Mouse (Mus musculus): ENCODE data around the gene Tbata. TPM values are rescaled to one million over a fixed set of nuclear protein-coding genes. Genes with fewer than 3 reads are reported as not detected.

Tbata gene
- polyA plus RNA-seq, 1 experiment from 2014 or later = not detected

DNA sequence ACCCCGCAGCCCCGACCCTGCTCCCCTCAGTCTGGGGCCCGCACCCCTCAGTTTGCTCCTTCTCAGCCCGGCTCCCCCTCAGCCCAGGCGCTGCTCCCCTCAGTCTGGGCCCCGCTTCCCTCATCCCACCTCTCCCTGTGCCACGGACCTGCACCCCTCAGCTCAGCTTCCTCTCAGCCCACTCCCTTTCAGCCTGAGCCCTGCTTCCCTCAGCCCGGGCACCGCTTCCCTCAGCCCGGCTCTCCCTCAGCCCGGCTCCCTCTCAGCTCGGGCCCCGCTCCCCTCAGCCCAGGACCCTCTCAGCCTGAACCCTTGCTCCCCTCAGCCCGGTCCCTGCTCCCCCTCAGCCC is 25.0 kb upstream of the Tbata start:
- no peak; the same call in 1 of the 2 replicates for ATAC-seq
- Histone ChIP-seq H3K4me2 (peak overlapping the region; percentile 100), H3K27me3 (replicated peaks) (no peaks in the 10 kb centered on the region; the same call in 1 of the 2 replicates), H3K27ac (peak overlapping the region; percentile 87), H3K4me1 (peaks cover 58% of the 10 kb centered on the region), H3K9me3 (replicated peaks) (no peaks in the 10 kb centered on the region), H3K4me3 (peak overlapping the region; percentile 81), H3K36me3 (no peaks in the 10 kb centered on the region), H3K9ac (peak overlapping the region; percentile 85)
- under 1% methylated on average over 14 of the region's 14 CpGs for WGBS (ENCODE audit: insufficient replicate concordance)

DNA sequence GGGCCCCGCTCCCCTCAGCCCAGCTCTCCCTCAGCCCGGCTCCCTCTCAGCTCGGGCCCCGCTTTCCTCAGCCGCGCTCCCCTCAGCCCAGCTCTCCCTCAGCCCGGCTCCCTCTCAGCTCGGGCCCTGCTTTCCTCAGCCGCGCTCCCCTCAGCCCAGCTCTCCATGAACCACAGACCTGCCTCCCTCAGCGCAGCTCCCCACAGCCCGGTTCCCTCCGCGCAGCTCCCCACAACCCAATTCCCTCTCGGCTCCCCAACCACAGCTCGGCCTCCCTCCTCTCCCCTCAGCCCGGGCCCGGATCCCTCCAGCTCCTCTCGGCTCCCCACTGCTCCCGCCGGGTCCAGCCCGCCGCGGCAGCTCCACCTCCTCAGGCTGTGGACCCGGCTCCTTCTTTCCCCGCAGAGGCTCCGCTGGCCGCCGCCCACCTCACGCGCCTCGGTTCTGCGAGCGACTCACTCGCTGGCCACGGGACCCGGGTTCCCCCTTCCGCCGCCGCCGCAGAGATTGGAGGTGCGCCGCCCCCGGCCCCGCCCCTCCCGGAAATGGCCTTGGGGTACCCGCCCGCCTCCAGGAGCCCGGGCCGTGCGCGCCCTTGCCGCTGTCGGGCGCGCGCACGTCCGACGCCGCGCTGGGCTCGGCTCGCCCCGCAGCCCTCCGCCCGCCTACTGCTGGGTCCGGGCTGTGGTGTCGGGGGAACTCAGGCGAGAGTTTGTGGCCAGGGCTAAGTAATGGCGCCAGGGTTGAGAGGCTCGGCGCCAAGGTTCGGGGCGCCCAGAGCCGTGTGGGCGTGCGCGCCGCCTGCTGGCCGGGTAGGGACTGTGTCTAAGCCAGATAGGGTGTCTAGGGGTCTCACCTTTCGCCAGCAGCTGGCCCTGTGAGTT is 24.4 kb upstream of the Tbata start, which contains the start of gene Sgpl1:
Gene Sgpl1 (minus strand): TSS at position 547 of the 884 bp plus-strand sequence.
- H3K4me2 ChIP-seq = peak within 1 kb of the TSS; percentile 100
- peak within 1 kb of the TSS; percentile 81 for H3K4me3 ChIP-seq
- peak within 1 kb of the TSS; percentile 85 for H3K9ac ChIP-seq
- under 1% methylated on average over 81 of the region's 82 CpGs for WGBS (ENCODE audit: insufficient replicate concordance)
- no peaks in the 10 kb centered on the region for H3K36me3 ChIP-seq
- H3K4me1 ChIP-seq = peaks cover 58% of the 10 kb centered on the region
- H3K27me3 ChIP-seq (replicated peaks) = no peaks in the 10 kb centered on the region; the same call in 1 of the 2 replicates
- H3K27ac ChIP-seq = peak within 1 kb of the TSS; percentile 87
- no peaks in the 10 kb centered on the region for H3K9me3 ChIP-seq (replicated peaks)
- peak; percentile 83 for ATAC-seq

DNA sequence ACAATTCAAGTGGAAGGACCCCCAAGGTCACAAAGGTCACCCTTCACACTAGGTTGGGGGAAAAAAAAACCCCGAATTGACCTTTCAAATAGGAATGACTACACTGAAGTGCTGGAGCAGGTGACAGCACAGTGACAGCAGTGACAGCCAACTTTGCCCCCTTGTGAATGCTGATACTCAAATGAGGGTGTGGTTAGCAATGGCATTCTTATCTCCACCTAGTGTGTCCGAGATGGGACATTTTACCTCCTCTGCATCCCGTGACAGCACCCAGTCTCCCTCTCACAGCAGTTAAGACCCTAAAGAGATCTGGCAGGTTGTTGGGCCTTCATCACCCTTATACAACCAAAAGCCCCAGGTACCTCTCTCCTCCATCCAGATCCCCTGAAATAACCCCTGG is 22.3 kb upstream of the Tbata start:
- Histone ChIP-seq H3K36me3 (no peaks in the 10 kb centered on the region), H3K9ac (0 out of 2 replicates have a peak overlapping the region, but pooled peaks have one; percentile 23), H3K4me1 (peaks cover 70% of the 10 kb centered on the region), H3K4me3 (no peak overlapping the region), H3K4me2 (peak overlapping the region; percentile 46), H3K27me3 (replicated peaks) (no peaks in the 10 kb centered on the region; the same call in 1 of the 2 replicates), H3K9me3 (replicated peaks) (no peaks in the 10 kb centered on the region), H3K27ac (peak overlapping the region; percentile 74)
- ATAC-seq = peak; percentile 36; the same call in 1 of the 2 replicates
- 26% methylated on average over 3 of the region's 3 CpGs for WGBS (ENCODE audit: insufficient replicate concordance)

DNA sequence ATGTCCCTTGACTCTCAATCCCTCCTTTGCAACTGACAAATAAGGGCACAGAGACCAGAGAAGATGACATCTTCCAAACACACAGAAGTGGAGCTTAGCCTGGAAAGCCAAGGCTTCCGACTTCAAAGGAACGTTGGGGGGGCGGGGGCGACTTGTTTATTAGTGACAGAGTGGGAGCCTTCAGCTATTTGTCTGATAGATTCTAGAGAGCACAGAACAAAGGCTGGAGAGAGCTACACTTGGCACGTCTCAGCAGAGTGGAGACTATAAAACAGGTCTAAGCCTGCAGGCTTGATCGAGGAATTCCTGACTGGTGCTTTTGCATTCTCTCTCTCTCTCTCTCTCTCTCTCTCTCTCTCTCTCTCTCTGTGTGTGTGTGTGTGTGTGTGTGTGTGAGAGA is 21.1 kb upstream of the Tbata start:
- H3K36me3 ChIP-seq = no peaks in the 10 kb centered on the region
- no peaks in the 10 kb centered on the region for H3K9me3 ChIP-seq (replicated peaks)
- H3K27me3 ChIP-seq (replicated peaks) = no peaks in the 10 kb centered on the region; the same call in 1 of the 2 replicates
- H3K9ac ChIP-seq = no peak overlapping the region
- WGBS (ENCODE audit: insufficient replicate concordance) = 53% methylated on average over 6 of the region's 6 CpGs
- H3K4me2 ChIP-seq = no peak overlapping the region
- no peak overlapping the region for H3K27ac ChIP-seq
- no peak overlapping the region for H3K4me3 ChIP-seq
- peaks cover 77% of the 10 kb centered on the region for H3K4me1 ChIP-seq
- ATAC-seq = no peak

DNA sequence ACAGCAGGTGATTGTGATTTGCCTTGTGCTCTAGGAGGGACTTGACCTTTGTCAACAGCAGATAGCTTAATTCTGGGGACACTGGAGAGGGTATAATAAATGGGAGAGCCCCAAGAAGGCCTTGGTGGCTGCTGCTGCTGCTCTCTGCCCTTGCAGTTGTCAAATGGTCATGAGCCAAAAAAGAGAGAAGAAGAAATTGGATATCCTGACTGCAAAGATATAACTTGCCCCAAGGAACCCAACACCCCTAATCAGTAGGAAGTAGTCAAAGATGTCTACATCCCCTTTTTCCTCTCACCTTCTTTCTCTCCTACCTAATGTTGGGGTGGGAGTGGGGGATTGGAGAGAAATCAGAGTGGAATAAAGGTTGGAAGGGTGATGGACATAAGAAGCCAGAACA is 19.6 kb upstream of the Tbata start:
- Histone ChIP-seq H3K4me3 (no peak overlapping the region), H3K27ac (no peak overlapping the region), H3K9ac (no peak overlapping the region), H3K27me3 (replicated peaks) (no peaks in the 10 kb centered on the region; the same call in 1 of the 2 replicates), H3K36me3 (no peaks in the 10 kb centered on the region), H3K9me3 (replicated peaks) (no peaks in the 10 kb centered on the region), H3K4me2 (no peak overlapping the region), H3K4me1 (peaks cover 62% of the 10 kb centered on the region)
- no peak for ATAC-seq

DNA sequence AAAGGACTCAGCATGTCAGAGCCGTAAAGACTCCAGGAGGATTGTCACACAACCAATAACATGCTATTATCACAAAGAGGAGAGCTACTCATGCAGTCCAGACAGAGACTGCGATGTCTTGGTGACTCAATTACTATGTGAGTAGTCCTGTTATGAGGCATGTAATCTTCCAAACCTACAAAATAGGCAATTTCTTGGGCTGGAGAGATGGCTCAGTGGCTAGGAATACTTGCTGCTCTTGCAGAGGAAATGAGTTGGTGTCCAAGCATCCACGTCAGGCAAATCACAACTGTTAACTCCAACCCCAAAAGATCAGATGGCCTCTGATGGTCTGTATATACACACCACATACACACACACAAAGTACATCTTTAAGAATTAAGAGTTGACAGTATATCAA is 16.1 kb upstream of the Tbata start:
- peaks cover 34% of the 10 kb centered on the region for H3K4me1 ChIP-seq
- no peaks in the 10 kb centered on the region for H3K36me3 ChIP-seq
- ATAC-seq = no peak
- 63% methylated on average over 3 of the region's 3 CpGs for WGBS (ENCODE audit: insufficient replicate concordance)
- H3K27ac ChIP-seq = no peak overlapping the region
- no peak overlapping the region for H3K4me2 ChIP-seq
- no peak overlapping the region for H3K9ac ChIP-seq
- no peak overlapping the region for H3K4me3 ChIP-seq
- no peaks in the 10 kb centered on the region for H3K9me3 ChIP-seq (replicated peaks)
- H3K27me3 ChIP-seq (replicated peaks) = no peaks in the 10 kb centered on the region; the same call in 1 of the 2 replicates

DNA sequence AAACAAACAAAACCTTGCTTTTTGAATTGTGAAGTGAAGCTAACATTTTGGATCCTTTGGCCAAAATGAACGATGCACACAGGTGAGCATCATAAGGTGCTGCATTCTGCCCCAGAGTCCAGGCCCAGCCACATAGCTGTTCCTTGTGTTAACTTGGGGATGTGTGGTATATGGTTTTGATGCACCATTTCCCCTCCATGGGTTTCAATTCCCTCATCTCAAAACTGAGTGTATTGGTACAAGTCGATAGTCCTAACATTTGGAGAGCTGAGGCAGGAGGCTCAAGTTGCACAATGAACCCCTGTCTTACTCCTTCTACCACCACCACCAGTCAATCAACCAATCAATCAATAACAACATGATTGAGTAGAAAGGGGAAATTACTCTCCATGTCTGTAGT is 15.3 kb upstream of the Tbata start:
- H3K27ac ChIP-seq = no peak overlapping the region
- H3K9ac ChIP-seq = no peak overlapping the region
- peaks cover 26% of the 10 kb centered on the region for H3K4me1 ChIP-seq
- H3K27me3 ChIP-seq (replicated peaks) = no peaks in the 10 kb centered on the region; the same call in 1 of the 2 replicates
- H3K4me2 ChIP-seq = no peak overlapping the region
- no peak for ATAC-seq
- H3K36me3 ChIP-seq = no peaks in the 10 kb centered on the region
- WGBS (ENCODE audit: insufficient replicate concordance) = 64% methylated on average over 2 of the region's 2 CpGs
- H3K4me3 ChIP-seq = no peak overlapping the region
- no peaks in the 10 kb centered on the region for H3K9me3 ChIP-seq (replicated peaks)

DNA sequence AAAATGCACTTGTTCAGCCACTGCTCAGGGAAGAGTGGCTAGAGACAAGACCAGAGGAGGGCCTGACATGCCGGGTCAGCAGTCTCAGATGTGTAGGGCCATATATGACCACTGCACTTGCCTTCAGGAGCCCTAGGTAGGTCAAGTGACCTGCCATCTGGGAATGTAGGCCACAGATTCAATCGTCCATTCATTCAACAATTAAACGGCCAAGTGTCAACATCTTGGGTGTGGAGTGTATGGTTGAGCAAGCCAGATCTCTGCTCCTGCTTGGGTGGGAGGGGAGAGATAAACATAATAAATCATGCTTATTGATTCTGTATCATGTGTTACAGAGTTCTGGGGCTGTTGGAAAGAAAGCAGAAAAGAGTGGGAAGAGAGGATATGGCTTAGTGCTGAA is 13.2 kb upstream of the Tbata start:
- Histone ChIP-seq H3K9ac (no peak overlapping the region), H3K36me3 (no peaks in the 10 kb centered on the region), H3K9me3 (replicated peaks) (no peaks in the 10 kb centered on the region), H3K4me3 (no peak overlapping the region), H3K27ac (no peak overlapping the region), H3K4me1 (peaks cover 16% of the 10 kb centered on the region), H3K4me2 (no peak overlapping the region), H3K27me3 (replicated peaks) (no peaks in the 10 kb centered on the region; the same call in none of the 2 replicates)
- WGBS (ENCODE audit: insufficient replicate concordance) = 56% methylated on average over 3 of the region's 3 CpGs
- no peak for ATAC-seq

DNA sequence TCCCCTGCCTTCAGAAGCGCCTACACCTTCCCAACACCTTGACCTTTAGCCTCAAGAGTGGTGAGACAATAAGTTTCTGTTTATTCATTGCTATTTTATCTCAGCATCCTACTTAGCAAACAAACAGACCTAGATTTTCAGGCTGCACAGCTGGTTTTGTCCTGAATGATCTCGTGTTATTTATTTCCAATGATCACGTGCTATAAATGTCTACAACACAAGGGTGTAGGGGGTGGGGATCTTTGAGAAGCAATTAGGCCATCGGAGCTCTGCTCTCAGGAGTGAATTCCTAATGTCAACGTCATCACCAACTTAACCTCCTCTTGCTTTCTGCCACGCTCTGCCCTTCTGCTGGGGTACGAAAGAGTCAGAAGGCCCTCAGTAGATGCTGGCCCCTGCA is 11.7 kb upstream of the Tbata start:
- no peak overlapping the region for H3K4me3 ChIP-seq
- H3K4me1 ChIP-seq = peaks cover 5% of the 10 kb centered on the region
- no peak overlapping the region for H3K9ac ChIP-seq
- H3K36me3 ChIP-seq = no peaks in the 10 kb centered on the region
- no peaks in the 10 kb centered on the region; the same call in none of the 2 replicates for H3K27me3 ChIP-seq (replicated peaks)
- H3K4me2 ChIP-seq = no peak overlapping the region
- WGBS (ENCODE audit: insufficient replicate concordance) = 57% methylated on average over 7 of the region's 7 CpGs
- H3K27ac ChIP-seq = no peak overlapping the region
- no peaks in the 10 kb centered on the region for H3K9me3 ChIP-seq (replicated peaks)
- no peak for ATAC-seq

DNA sequence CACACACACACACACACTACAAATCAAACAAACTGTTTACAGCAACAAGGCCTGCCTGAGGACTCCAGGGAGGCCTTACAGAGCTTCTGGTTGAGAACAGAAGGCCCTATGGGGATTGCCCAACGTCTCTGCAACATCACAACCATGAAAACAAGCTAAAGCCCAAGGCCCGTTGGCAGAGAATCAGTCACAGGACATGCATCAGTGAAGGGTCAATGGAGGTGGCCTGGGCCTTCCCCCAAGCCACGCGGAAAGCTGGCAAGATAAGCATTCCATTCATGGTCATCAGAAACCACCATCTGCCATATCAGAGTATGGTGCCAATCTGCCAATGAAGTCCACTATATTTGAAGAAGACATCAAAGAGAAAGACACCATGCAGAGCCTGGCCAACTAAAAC is 11.1 kb upstream of the Tbata start:
- H3K27me3 ChIP-seq (replicated peaks) = no peaks in the 10 kb centered on the region; the same call in none of the 2 replicates
- no peak overlapping the region for H3K27ac ChIP-seq
- 49% methylated on average over 4 of the region's 4 CpGs for WGBS (ENCODE audit: insufficient replicate concordance)
- no peaks in the 10 kb centered on the region for H3K9me3 ChIP-seq (replicated peaks)
- H3K4me2 ChIP-seq = no peak overlapping the region
- H3K9ac ChIP-seq = no peak overlapping the region
- H3K4me1 ChIP-seq = no peaks in the 10 kb centered on the region
- ATAC-seq = no peak
- H3K36me3 ChIP-seq = no peaks in the 10 kb centered on the region
- no peak overlapping the region for H3K4me3 ChIP-seq

DNA sequence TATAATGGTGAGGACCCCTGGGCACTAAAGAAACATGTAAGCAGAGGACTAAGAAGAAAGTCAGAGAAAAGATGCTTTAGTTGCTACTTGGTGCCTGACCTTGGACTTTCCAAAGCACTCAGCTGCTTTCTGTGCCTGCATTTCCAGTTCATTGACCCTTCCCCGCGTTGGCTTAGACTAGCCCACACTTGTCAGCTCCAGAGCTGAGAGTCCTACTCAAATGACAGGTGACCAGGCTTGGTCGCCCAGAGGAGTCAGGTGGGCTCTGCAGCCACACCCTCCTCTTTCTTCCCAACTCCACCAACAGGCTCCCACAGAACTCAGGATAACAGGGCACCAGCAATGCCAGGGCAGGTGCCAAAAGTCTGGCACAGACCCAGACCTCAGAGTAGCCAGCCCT is 9.4 kb upstream of the Tbata start:
- no peak overlapping the region for H3K4me2 ChIP-seq
- no peaks in the 10 kb centered on the region for H3K9me3 ChIP-seq (replicated peaks)
- H3K4me3 ChIP-seq = no peak overlapping the region
- WGBS (ENCODE audit: insufficient replicate concordance) = 53% methylated on average over 3 of the region's 3 CpGs
- H3K4me1 ChIP-seq = no peaks in the 10 kb centered on the region
- no peak for ATAC-seq
- no peak overlapping the region for H3K27ac ChIP-seq
- H3K27me3 ChIP-seq (replicated peaks) = peaks cover under 1% of the 10 kb centered on the region; the same call in 1 of the 2 replicates
- no peak overlapping the region for H3K9ac ChIP-seq
- H3K36me3 ChIP-seq = no peaks in the 10 kb centered on the region

DNA sequence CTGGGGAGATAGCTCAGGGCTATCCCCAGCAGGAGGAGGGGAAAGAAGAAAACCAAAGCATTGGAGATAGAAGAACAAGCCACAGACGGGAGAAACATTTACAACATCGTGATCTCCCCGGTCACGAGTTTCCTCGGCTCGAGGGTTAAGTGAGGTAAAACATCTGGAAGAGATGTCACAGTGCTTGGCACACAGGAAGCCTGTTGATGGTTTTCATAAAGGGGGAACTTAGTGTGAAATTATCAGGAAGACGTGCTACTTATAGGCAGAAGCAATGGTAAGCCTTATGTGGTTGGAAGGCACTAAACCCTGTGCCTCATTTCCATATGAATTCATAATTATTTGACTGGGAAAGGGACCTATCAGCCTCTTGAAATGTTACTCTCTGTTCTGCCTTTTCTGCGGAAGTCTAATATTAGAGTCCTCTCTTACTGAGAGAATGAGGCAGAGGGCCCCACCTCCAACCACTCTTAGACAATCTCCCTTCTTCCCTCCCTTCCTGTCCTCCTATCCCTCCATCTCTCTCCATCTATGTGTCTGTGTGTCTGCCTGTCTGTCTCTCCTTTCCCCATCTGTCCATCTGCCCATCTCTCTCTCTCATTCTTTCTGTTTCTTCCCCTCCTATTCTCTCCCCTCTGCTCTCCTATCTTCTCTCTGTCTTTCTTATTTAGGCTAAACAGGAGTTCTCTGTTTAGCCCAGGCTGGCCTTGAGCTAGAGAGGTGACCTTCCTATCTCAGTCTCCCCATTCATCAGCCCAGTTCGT is 4.2 kb upstream of the Tbata start:
- WGBS (ENCODE audit: insufficient replicate concordance) = 41% methylated on average over 9 of the region's 9 CpGs

More for the DNA sequence above, 4.2 kb upstream of the Tbata start:
- Histone ChIP-seq H3K4me2 (no peak overlapping the region), H3K4me1 (no peaks in the 10 kb centered on the region), H3K27ac (no peak overlapping the region), H3K36me3 (no peaks in the 10 kb centered on the region), H3K9ac (no peak overlapping the region), H3K9me3 (replicated peaks) (no peaks in the 10 kb centered on the region), H3K4me3 (no peak overlapping the region), H3K27me3 (replicated peaks) (peaks cover 15% of the 10 kb centered on the region; the same call in 1 of the 2 replicates)
- ATAC-seq = no peak
